ENCODE assay signal across 15 mouse cellular contexts in genomic region chr14:97976091-97976490, GRCm38 (mm10).
"Had no signal": no experiment of that assay in that cellular context is flagged by ENCODE, and none has a peak within 500 bp of the region (broad histone marks: within the 10 kb centered on the region; RNA-seq: fewer than 3 reads in every experiment).

No protein-coding gene starts in this region.

- H3K27ac ChIP-seq: kidney, postnatal 0 days; limb, embryonic 10.5 days; liver, embryonic 15.5 days; midbrain, embryonic 15.5 days had no signal

- ATAC-seq: lung, postnatal 0 days; midbrain, embryonic 15.5 days had no signal

- H3K4me2 ChIP-seq: liver, embryonic 11.5 days; liver, embryonic 15.5 days; midbrain, embryonic 15.5 days had no signal

- H3K4me1 ChIP-seq: liver, embryonic 15.5 days; midbrain, embryonic 15.5 days had no signal

- H3K9me3 ChIP-seq: limb, embryonic 10.5 days; liver, embryonic 15.5 days; midbrain, embryonic 15.5 days had no signal

- DNase-seq: kidney, adult 9 months; kidney, postnatal 36 days; lung, adult 2 months; lung, postnatal 36 days; retina, postnatal 1 day; right cerebral cortex, postnatal 4 days; spleen, adult 18-20 months; thymus, adult 18-20 months; thymus, postnatal 14 days had no signal

- H3K27me3 ChIP-seq: liver, embryonic 15.5 days; midbrain, embryonic 15.5 days had no signal

- H3K36me3 ChIP-seq: limb, embryonic 10.5 days; liver, embryonic 15.5 days; midbrain, embryonic 15.5 days had no signal

- H3K4me3 ChIP-seq: limb, embryonic 10.5 days; liver, embryonic 15.5 days; midbrain, embryonic 15.5 days had no signal

- H3K9ac ChIP-seq: liver, embryonic 15.5 days; midbrain, embryonic 15.5 days had no signal
